Mouse (Mus musculus) G1E (cell line): ENCODE measurements around the gene Calcoco1.

Source experiments
- CTCF ChIP-seq: IDR thresholded peaks from 2 replicates; pipeline ENCODE4 v1.5.1; 2012; ENCODE audit warnings: low read depth, low read length, inconsistent platforms, mixed read lengths
- GATA1 ChIP-seq: IDR thresholded peaks from 2 replicates; pipeline ENCODE4 v1.6.1; 2012; ENCODE audit warnings: borderline replicate concordance, low read length, inconsistent platforms, mixed read lengths
- GATA2 ChIP-seq: IDR thresholded peaks from 2 replicates; pipeline ENCODE4 v1.6.1; 2012; ENCODE audit warnings: low read depth, low read length, inconsistent platforms, borderline replicate concordance
- POLR2AphosphoS5 ChIP-seq: IDR thresholded peaks from 2 replicates; pipeline ENCODE4 v1.6.1; 2012; ENCODE audit warnings: low read depth, low read length, inconsistent platforms; ENCODE audit not compliant: insufficient replicate concordance
- TAL1 ChIP-seq: conservative IDR thresholded peaks from 2 replicates; pipeline ENCODE4 v1.6.1; 2012; ENCODE audit warnings: low read depth, low read length, inconsistent platforms, mixed read lengths

- TF ChIP-seq POLR2AphosphoS5 (no peak), CTCF (no peak), TAL1 (no peak), GATA1 (no peak), GATA2 (no peak)
Measured at GRCm38 (mm10) chr15:102747853-102748252, 25.9 kb upstream of the Calcoco1 start.
